Mouse (Mus musculus): ENCODE data around the gene Il1r1. TPM values are rescaled to one million over a fixed set of nuclear protein-coding genes. Genes with fewer than 3 reads are reported as not detected.

Il1r1 gene
- total and polyA plus RNA-seq, 3 experiments = 1.4 to 3.1 TPM; not detected in 1

- Histone ChIP-seq H3K36me3 (ENCODE audit: control insufficient read depth in 1 of 2, insufficient read depth in 2 of 2, low read length in 2 of 2) (peaks cover 0 to 8% of the 10 kb centered on the region in 2 experiments; a peak in 2 of 4 replicates), H3K27me3 (ENCODE audit: control insufficient read depth in 1 of 2, insufficient read depth in 2 of 2, low read length in 2 of 2) (no peaks in the 10 kb centered on the region), H3K9ac (ENCODE audit: control insufficient read depth, low read depth, low read length, poor library complexity, severe bottlenecking) (no peak overlapping the region), H3K4me1 (ENCODE audit: control insufficient read depth in 1 of 2, insufficient read depth in 2 of 2, low read length in 2 of 2) (peaks cover 4 to 9% of the 10 kb centered on the region in 2 experiments), H3K4me3 (ENCODE audit: control insufficient read depth in 1 of 2, insufficient read depth in 1 of 2, low read depth in 2 of 2, low read length in 2 of 2) (no peak overlapping the region), H3K79me2 (ENCODE audit: control insufficient read depth, insufficient read depth, low read length, poor library complexity) (no peaks in the 10 kb centered on the region), H3K27ac (ENCODE audit: control insufficient read depth, low read depth, low read length) (no peak overlapping the region), H3K9me3 (replicated peaks; ENCODE audit: insufficient read depth, low read length) (no peaks in the 10 kb centered on the region)
- no peak for DNase-seq (ENCODE audit: low read depth, low spot score)
- no peak for TF ChIP-seq ELF1 (IDR thresholded peaks at IDR 0.05; ENCODE audit: low read depth, low read length)
- TF ChIP-seq POLR2AphosphoS2 (IDR thresholded peaks at IDR 0.05; ENCODE audit: low read length) = no peak
- TF ChIP-seq GATA1 (IDR thresholded peaks at IDR 0.05; ENCODE audit: low read depth, low read length) = no peak
- no peak for TF ChIP-seq ZC3H11A (IDR thresholded peaks at IDR 0.05; ENCODE audit: low read depth, low read length)
- TF ChIP-seq TBP (IDR thresholded peaks at IDR 0.05; ENCODE audit: low read depth, low read length) = no peak
- TF ChIP-seq MEF2A (IDR thresholded peaks at IDR 0.05; ENCODE audit: extremely low read depth, insufficient replicate concordance, low read depth, low read length, poor library complexity, severe bottlenecking) = no peak
- TF ChIP-seq NELFE (IDR thresholded peaks at IDR 0.05; ENCODE audit: low read depth, low read length) = no peak
- TF ChIP-seq KAT2A (conservative IDR thresholded peaks at IDR 0.05; ENCODE audit: low read depth, low read length) = no peak
Observed at GRCm38 (mm10) chr1:40223591-40223990, 1.3 kb upstream of the Il1r1 start.

- no peak for TF ChIP-seq GATA1 (IDR thresholded peaks at IDR 0.05; ENCODE audit: low read depth, low read length)
- no peak for TF ChIP-seq CTCF (IDR thresholded peaks at IDR 0.05 in 2 of 3, conservative IDR thresholded peaks at IDR 0.05 in 1 of 3; ENCODE audit: control insufficient read depth in 1 of 3, insufficient read depth in 1 of 3, low read depth in 2 of 3, low read length in 3 of 3, poor library complexity in 1 of 3, severe bottlenecking in 1 of 3)
- no peak for TF ChIP-seq SMC3 (IDR thresholded peaks at IDR 0.05; ENCODE audit: low read depth, low read length)
- TF ChIP-seq MYB (IDR thresholded peaks at IDR 0.05; ENCODE audit: low read depth, low read length) = no peak
- TF ChIP-seq MXI1 (IDR thresholded peaks at IDR 0.05; ENCODE audit: low read depth, low read length) = no peak
- TF ChIP-seq CHD1 (IDR thresholded peaks at IDR 0.05; ENCODE audit: low read depth, low read length) = no peak
- no peak for TF ChIP-seq NRF1 (IDR thresholded peaks at IDR 0.05; ENCODE audit: insufficient read depth, low read depth, low read length, poor library complexity, severe bottlenecking)
- no peak for TF ChIP-seq MEF2A (IDR thresholded peaks at IDR 0.05; ENCODE audit: extremely low read depth, insufficient replicate concordance, low read depth, low read length, poor library complexity, severe bottlenecking)
- no peak for TF ChIP-seq MYC (IDR thresholded peaks at IDR 0.05; ENCODE audit: low read depth, low read length)
- TF ChIP-seq POLR2A (IDR thresholded peaks at IDR 0.05; ENCODE audit: control insufficient read depth in 1 of 2, insufficient read depth in 1 of 2, low read depth in 1 of 2, low read length in 2 of 2, poor library complexity in 1 of 2) = no peak
- TF ChIP-seq CHD2 (IDR thresholded peaks at IDR 0.05; ENCODE audit: low read length) = no peak
- TF ChIP-seq TAL1 (IDR thresholded peaks at IDR 0.05; ENCODE audit: low read length) = no peak
- no peak for TF ChIP-seq POLR2AphosphoS2 (IDR thresholded peaks at IDR 0.05; ENCODE audit: low read length)
- TF ChIP-seq MAX (IDR thresholded peaks at IDR 0.05; ENCODE audit: low read length) = no peak
- TF ChIP-seq ZC3H11A (IDR thresholded peaks at IDR 0.05; ENCODE audit: low read depth, low read length) = no peak
- no peak for TF ChIP-seq RCOR1 (IDR thresholded peaks at IDR 0.05; ENCODE audit: low read depth, low read length)
- TF ChIP-seq TCF12 (IDR thresholded peaks at IDR 0.05; ENCODE audit: low read depth, low read length) = no peak
- TF ChIP-seq BHLHE40 (IDR thresholded peaks at IDR 0.05; ENCODE audit: borderline replicate concordance, low read depth, low read length) = no peak
Observed at GRCm38 (mm10) chr1:40225580-40225979, 700 bp downstream of the Il1r1 start.

More at GRCm38 (mm10) chr1:40225580-40225979, 700 bp downstream of the Il1r1 start:
- peak overlapping the region; percentile 72 for H3K9ac ChIP-seq (ENCODE audit: control insufficient read depth, low read depth, low read length, poor library complexity, severe bottlenecking)
- H3K4me1 ChIP-seq (ENCODE audit: control insufficient read depth in 1 of 2, insufficient read depth in 2 of 2, low read length in 2 of 2) = peaks cover 6 to 20% of the 10 kb centered on the region in 2 experiments
- peaks cover 0 to 18% of the 10 kb centered on the region in 2 experiments; a peak in 2 of 4 replicates for H3K36me3 ChIP-seq (ENCODE audit: control insufficient read depth in 1 of 2, insufficient read depth in 2 of 2, low read length in 2 of 2)
- H3K4me3 ChIP-seq (ENCODE audit: control insufficient read depth in 1 of 2, insufficient read depth in 1 of 2, low read depth in 2 of 2, low read length in 2 of 2) = peak overlapping the region; percentile 80 to 89; a peak in 3 of 4 replicates
- no peak overlapping the region for H3K27ac ChIP-seq (ENCODE audit: control insufficient read depth, low read depth, low read length)
- no peaks in the 10 kb centered on the region for H3K9me3 ChIP-seq (replicated peaks; ENCODE audit: insufficient read depth, low read length)
- no peaks in the 10 kb centered on the region for H3K27me3 ChIP-seq (ENCODE audit: control insufficient read depth in 1 of 2, insufficient read depth in 2 of 2, low read length in 2 of 2)
- peak; percentile 25 for DNase-seq (ENCODE audit: low read depth, low spot score)
- no peaks in the 10 kb centered on the region for H3K79me2 ChIP-seq (ENCODE audit: control insufficient read depth, insufficient read depth, low read length, poor library complexity)

Measured in MEL (cell line).